Mouse (Mus musculus) left cerebral cortex, postnatal 4 days (tissue): ENCODE measurements at regions not wholly inside any gene's neighbourhood (a gene's known extent, or its start where the extent isn't known, plus 50 kb on each side); places are given as distances from the start of the nearest gene placed in this dataset.
"Not testable (repeated sequence)": the region's sequence is repeated elsewhere in the genome, so short reads cannot be mapped to it uniquely, and the experiment has no call there.

ENCODE experiments used
- DNase-seq: peaks from one replicate; pipeline ENCODE4 v3.0.0-alpha.2; 2022
- intact Hi-C: fragments of 180-260 bp; cut with DNase I; formaldehyde crosslinking; loops from one replicate; pipeline ENCODE4 v1.15.1; 2025

- no peak for DNase-seq
- intact Hi-C loops, result no loop called here
Measured at GRCm38 (mm10) chr6:22446621-22447310, 90.7 kb upstream of the Fam3c start.

GRCm38 (mm10) chr6:22444856-22445255 is 88.8 kb upstream of the Fam3c start:
- DNase-seq, intact Hi-C loops: not testable (repeated sequence)

GRCm38 (mm10) chr6:22444220-22444619 is 88.2 kb upstream of the Fam3c start:
- no peak for DNase-seq
- intact Hi-C loops, result no loop called here

GRCm38 (mm10) chr6:22443573-22443972 is 87.5 kb upstream of the Fam3c start:
- DNase-seq, result no peak
- intact Hi-C loops, result no loop called here

GRCm38 (mm10) chr6:22443170-22443569 is 87.1 kb upstream of the Fam3c start:
- intact Hi-C loops, result no loop called here
- DNase-seq, result no peak

- DNase-seq, result no peak
- intact Hi-C loops, result no loop called here
Measured at GRCm38 (mm10) chr6:22442591-22442990, 86.5 kb upstream of the Fam3c start.

GRCm38 (mm10) chr6:22439871-22440270 is 83.8 kb upstream of the Fam3c start:
- no peak for DNase-seq
- intact Hi-C loops, result no loop called here

- intact Hi-C loops, result no loop called here
- DNase-seq, result peak; percentile 31
Measured at GRCm38 (mm10) chr6:22429026-22429425, 73.0 kb upstream of the Fam3c start.

GRCm38 (mm10) chr6:22424161-22424807 is 68.2 kb upstream of the Fam3c start:
- no peak for DNase-seq
- intact Hi-C loops, result no loop called here

- intact Hi-C loops, result no loop called here
- DNase-seq, result no peak
Measured at GRCm38 (mm10) chr6:22423070-22423980, 67.3 kb upstream of the Fam3c start.

- intact Hi-C loops, result no loop called here
- DNase-seq, result no peak
Measured at GRCm38 (mm10) chr6:22421551-22421950, 65.5 kb upstream of the Fam3c start.

GRCm38 (mm10) chr6:22418279-22418678 is 62.2 kb upstream of the Fam3c start:
- no peak for DNase-seq
- intact Hi-C loops, result loop anchor here (5.0 kb wide), 1 partner anchor 36 kb away; no protein-coding TSS in a partner anchor

GRCm38 (mm10) chr6:22417189-22417588 is 61.1 kb upstream of the Fam3c start:
- no peak for DNase-seq
- intact Hi-C loops, result loop anchor here (5.0 kb wide), 1 partner anchor 35 kb away; no protein-coding TSS in a partner anchor

GRCm38 (mm10) chr6:22411796-22412195 is 55.8 kb upstream of the Fam3c start:
- intact Hi-C loops, result no loop called here
- no peak for DNase-seq

- intact Hi-C loops, result no loop called here
Measured at GRCm38 (mm10) chr6:22408808-22409589, 53.0 kb upstream of the Fam3c start.

More at GRCm38 (mm10) chr6:22408808-22409589, 53.0 kb upstream of the Fam3c start:
- DNase-seq, result no peak
